Mouse (Mus musculus): Measurements from ENCODE around the gene Usf1.

The Usf1 gene

DNA sequence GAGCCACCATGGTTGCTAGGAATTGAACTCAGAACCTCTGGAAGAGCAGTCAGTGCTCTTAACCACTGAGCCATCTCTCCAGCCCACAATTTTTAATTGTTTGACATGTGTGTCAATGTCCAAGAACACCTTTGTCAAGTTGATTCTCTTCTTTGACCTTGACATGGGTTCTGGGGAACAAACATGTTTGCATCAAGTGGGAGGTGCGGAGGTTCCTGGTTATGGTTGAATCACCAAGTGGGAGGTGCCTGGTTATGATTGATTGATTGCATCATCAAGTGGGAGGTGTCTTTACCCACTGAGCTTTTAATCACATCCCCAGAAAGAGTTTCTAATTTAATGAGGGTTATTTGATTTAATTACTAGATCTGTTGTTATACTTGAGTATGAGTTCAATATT is 46.5 kb downstream of the Usf1 start:
- no peak for DNase-seq

DNA sequence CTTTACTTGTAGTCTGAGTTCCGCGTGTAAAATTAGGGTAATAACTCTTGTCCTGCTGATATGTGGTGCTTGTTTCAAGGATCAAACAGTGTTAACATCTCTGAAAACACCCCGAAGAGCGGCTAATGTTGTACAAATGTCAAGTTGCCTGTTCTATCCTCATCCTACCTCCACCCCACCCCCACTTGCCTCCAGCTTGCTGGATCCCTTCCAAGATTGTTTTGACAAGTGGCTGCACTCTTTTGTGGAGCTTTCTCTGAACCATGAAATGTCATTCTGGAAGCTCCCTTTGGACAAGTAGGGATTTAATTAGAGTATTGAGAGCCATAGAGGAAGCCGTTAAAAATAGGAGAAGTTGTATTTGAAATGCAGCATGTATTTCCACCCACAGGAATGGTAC is 48.7 kb downstream of the Usf1 start:
- DNase-seq, result no peak

DNA sequence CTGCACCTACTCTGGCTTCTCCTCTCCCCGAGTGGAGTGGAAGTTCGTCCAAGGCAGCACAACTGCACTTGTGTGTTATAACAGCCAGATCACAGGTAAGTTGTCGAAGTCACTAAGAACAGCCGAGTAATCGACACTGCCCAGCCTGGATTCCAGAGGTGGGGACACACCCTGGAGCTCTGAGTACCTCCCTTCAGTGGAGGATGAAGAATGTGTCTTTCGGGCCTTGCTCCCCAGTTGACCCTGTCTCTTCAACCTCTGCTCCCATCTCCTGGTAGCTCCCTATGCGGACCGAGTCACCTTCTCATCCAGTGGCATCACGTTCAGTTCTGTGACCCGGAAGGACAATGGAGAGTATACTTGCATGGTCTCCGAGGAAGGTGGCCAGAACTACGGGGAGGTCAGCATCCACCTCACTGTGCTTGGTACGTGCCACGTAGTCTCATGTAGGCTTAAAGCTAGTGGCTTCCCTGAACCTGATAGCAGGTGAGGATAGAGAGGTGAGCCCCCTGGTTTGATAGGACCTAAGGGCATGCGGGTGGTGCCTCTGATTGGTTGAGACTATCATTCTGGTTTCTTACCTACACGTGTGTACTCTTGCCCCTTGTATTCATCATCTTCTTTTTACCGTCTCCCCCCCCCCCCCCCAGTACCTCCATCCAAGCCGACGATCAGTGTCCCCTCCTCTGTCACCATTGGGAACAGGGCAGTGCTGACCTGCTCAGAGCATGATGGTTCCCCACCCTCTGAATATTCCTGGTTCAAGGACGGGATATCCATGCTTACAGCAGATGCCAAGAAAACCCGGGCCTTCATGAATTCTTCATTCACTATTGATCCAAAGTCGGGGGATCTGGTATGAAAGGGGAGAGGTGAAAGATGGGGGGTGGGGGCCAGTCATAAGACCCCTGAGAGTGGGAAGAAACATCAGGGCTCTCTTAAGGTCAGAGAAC is 49.7 kb downstream of the Usf1 start:
- no peak for DNase-seq

DNA sequence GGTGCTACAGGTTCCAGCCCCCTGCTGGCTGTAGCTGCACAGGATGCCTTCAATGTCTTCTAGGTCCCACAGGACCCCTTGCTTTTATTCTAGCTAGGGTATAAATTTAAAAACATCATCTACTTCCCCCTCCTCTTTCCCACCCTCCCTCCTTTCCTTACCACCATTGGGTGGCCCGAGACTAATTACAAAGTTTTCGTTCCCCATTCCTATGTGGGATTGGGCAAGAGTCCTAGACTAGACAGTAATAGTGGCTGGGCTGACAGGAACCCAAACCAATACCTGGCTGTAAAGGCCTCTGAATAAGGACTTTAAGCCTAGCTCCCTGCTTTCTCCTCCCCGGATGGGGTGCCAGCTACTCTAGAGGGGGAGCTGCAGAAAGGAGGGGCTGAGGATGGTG is 52.0 kb downstream of the Usf1 start:
- no peak for DNase-seq

DNA sequence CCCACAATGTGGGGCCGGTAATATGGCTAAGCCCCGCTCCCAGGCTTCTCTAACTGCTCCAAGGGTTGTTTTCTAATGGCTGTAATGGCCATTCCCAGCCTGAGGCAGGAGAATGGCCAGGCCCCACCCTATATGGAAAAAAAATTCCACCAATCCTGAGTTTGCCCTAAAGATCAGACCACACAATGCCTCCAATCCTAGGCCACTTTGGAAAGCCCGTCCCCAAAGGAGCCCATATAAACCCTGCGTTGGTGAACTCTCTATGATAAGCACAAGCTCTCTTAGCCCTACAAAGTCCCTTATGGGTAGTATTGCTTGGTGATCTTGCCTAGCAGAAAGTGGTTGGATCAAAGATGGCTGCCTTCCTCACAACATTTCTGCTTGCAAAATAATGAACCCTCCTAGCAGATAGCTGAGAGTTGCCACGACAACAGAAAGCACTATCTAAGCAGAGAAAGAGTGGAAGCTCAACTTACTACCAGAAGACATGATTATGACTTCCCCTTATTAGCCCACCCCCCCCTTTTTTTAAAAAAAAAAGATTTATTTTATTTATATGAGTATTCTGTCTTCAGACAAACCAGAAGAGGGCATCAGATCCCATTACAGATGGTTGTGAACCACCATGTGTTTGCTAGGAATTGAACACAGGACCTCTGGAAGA is 54.8 kb downstream of the Usf1 start:
- no peak for DNase-seq

DNA sequence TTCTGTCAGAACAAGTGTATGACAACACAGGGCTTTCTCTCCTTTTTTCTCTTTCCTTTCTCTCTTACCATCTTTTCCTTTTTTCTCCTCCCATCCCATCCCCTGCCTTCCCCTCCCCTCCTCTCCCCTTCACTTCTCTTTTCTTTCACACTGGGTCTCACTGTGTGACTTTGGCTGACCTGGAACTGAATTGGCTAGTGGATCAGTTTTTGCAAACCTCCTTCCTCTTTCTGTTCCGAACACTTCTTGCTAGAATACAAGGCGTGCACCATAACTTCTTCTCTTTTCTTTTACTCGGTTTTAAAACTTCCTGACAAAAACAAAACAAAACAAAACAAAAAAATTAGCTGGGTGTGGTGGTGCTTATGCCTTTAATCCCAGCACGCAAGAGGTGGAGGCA is 55.5 kb downstream of the Usf1 start:
- no peak for DNase-seq

Data from thymus, postnatal 25 days (tissue).